Mouse (Mus musculus): Measurements from ENCODE around the gene Gm49721. TPM values are rescaled to one million over a fixed set of nuclear protein-coding genes. Genes with fewer than 3 reads are reported as not detected.
A peak's percentile ranks its signal among the peaks of the same experiment; 100 is the strongest.
"Not testable (repeated sequence)": the region's sequence is repeated elsewhere in the genome, so short reads cannot be mapped to it uniquely, and the experiment has no call there.

Gm49721 gene
- polyA plus RNA-seq, 1 experiment from 2014 or later = 0.17 TPM

GRCm38 (mm10) chr17:6995504-6995903 is 16.8 kb downstream of the Gm49721 start:
- H3K9ac ChIP-seq; H3K4me1 ChIP-seq; H3K4me2 ChIP-seq; H3K9me3 ChIP-seq; H3K27me3 ChIP-seq (replicated peaks); H3K36me3 ChIP-seq; H3K4me3 ChIP-seq; ATAC-seq (ENCODE audit: extremely low read depth, insufficient number of reproducible peaks, low FRiP score, low TSS enrichment); H3K27ac ChIP-seq (replicated peaks): not testable (repeated sequence)
- no CpG with 5 or more reads among the region's 6 CpGs for WGBS

DNA sequence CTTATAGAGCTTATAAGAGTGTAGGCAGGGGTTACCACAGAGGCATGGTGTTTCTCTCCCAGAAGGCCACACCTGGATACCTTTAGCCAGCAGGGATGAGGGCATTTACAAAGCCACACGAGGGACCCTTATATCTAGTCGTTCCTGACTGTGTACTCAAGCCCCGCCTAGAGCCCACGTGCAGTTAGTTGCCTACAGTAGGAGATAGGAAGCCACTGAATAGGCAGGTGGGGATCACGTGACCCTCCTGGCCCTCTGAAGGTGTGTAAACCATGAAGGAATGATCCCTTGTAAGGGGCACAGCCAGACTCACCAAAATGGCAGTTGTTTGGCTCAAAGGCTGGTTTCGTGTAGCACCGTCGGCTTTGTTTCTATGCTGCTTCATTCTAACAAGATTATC is 18.1 kb downstream of the Gm49721 start:
- not testable (repeated sequence) for ATAC-seq (ENCODE audit: extremely low read depth, insufficient number of reproducible peaks, low FRiP score, low TSS enrichment); H3K36me3 ChIP-seq; H3K4me2 ChIP-seq; H3K9ac ChIP-seq; H3K4me3 ChIP-seq; H3K9me3 ChIP-seq; H3K27ac ChIP-seq (replicated peaks); H3K27me3 ChIP-seq (replicated peaks); H3K4me1 ChIP-seq
- WGBS = 77% methylated on average over 8 of the region's 8 CpGs

DNA sequence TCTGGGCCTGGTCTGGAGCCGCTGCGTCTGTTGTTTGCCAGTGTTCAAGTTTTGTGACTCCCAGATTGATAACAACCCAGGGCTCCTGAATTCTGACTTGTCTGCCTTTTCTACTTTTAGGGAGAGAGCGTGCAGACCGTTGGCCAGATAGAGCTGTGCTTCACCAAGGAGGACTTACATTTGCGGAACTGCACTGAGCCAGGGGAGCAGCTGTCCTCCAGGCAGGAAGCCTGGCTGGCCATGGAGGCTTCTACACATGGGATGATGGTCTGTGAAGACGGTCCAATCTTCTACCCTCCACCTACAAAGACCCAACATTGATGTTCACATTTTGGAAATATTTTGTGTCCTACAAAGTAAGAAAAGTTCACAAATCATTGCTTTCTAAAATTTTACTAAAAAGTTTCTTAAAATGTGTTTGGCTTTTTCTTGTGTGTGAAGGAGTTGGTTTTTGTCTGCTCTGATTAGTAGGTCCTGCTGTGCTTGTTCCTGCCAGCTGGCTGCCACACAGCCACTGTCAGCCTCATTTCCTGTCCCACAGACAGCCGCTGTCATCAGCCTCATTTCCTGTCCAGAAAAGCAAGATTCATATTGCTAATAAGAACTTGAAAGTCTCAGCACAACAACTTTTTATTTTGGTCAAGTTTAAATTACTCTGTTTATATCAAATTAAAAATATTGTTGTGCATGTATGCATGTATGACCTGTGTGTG is 19.2 kb downstream of the Gm49721 start:
- H3K36me3 ChIP-seq; H3K9ac ChIP-seq; H3K27me3 ChIP-seq (replicated peaks); H3K4me1 ChIP-seq; H3K27ac ChIP-seq (replicated peaks); H3K4me3 ChIP-seq; ATAC-seq (ENCODE audit: extremely low read depth, insufficient number of reproducible peaks, low FRiP score, low TSS enrichment); H3K4me2 ChIP-seq; H3K9me3 ChIP-seq: not testable (repeated sequence)
- WGBS = 40% methylated on average over 1 of the region's 7 CpGs

DNA sequence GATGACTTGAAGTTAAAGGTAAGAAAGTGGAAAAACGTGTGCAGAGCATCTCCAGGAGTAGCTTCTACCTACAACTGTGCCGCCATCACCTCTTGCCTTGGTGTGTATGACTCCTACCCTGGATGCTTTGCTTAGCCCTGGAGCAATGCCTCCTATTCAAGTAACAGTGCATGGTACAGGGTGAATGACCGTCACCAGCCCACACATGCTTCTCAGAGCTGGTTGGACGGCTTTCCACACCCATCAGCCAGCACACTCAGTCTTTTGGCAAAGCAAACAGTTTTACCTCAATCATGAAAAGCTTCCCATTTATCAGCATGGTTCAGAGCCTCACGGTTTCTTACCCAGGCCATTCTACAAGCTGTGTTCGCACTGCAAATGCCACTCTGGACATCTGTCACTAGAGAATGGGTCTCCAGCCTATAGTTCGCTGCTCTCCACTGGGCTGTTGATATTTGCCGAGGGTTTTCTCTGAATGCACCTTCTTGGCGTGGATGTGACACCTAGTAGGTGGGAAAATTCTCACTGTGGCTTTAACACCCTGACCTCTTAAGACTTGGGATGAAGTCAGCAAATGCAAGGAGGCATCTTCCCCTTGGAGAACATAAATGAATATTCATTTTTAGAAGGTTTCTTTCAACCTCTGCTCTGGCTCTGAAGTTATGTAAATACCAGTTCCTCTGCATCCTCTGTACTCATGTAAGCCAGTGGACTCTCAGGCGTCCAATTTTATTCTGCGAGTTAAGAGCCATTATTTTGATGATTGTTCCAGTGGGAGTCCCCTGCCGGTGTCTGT is 23.3 kb downstream of the Gm49721 start:
- not testable (repeated sequence) for ATAC-seq (ENCODE audit: extremely low read depth, insufficient number of reproducible peaks, low FRiP score, low TSS enrichment); H3K36me3 ChIP-seq; H3K27me3 ChIP-seq (replicated peaks); H3K27ac ChIP-seq (replicated peaks); H3K4me2 ChIP-seq; H3K9me3 ChIP-seq; H3K9ac ChIP-seq; H3K4me1 ChIP-seq; H3K4me3 ChIP-seq
- 71% methylated on average over 8 of the region's 12 CpGs for WGBS

GRCm38 (mm10) chr17:7003392-7003791 is 24.7 kb downstream of the Gm49721 start:
- H3K4me3 ChIP-seq; H3K4me1 ChIP-seq; H3K36me3 ChIP-seq; H3K9ac ChIP-seq; H3K4me2 ChIP-seq; H3K27me3 ChIP-seq (replicated peaks); H3K27ac ChIP-seq (replicated peaks); H3K9me3 ChIP-seq: not testable (repeated sequence)
- ATAC-seq (ENCODE audit: extremely low read depth, insufficient number of reproducible peaks, low FRiP score, low TSS enrichment) = peak; percentile 45; the same call in 1 of the 2 replicates
- WGBS = no CpG with 5 or more reads among the region's 3 CpGs

- 40% methylated on average over 4 of the region's 4 CpGs for WGBS
- H3K9me3 ChIP-seq; ATAC-seq (ENCODE audit: extremely low read depth, insufficient number of reproducible peaks, low FRiP score, low TSS enrichment); H3K4me2 ChIP-seq; H3K4me1 ChIP-seq; H3K4me3 ChIP-seq; H3K27me3 ChIP-seq (replicated peaks); H3K27ac ChIP-seq (replicated peaks); H3K36me3 ChIP-seq; H3K9ac ChIP-seq: not testable (repeated sequence)
These were observed 26.9 kb downstream of the Gm49721 start for GRCm38 (mm10) chr17:7005646-7006045.

DNA sequence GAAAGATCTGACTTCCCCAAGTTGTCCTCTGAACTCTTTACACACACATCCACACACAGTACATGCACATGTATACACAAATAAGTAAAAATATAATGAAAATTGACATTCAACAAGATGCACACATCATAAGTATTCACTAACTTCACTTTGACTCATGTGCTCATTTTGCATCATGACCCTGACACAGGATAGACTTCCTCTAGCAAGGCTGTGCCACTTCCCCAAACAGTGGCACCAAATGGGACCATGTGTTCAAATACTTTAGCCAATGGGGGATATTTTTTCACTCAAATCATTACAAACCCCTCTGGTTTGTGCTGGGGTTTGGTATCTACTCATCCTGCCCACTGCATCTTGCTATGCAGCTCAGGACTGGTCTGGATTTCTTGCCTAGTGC is 30.2 kb downstream of the Gm49721 start:
- H3K9ac ChIP-seq; H3K27me3 ChIP-seq (replicated peaks); H3K4me1 ChIP-seq; H3K4me3 ChIP-seq; H3K36me3 ChIP-seq; ATAC-seq (ENCODE audit: extremely low read depth, insufficient number of reproducible peaks, low FRiP score, low TSS enrichment); H3K27ac ChIP-seq (replicated peaks); H3K4me2 ChIP-seq; H3K9me3 ChIP-seq: not testable (repeated sequence)

DNA sequence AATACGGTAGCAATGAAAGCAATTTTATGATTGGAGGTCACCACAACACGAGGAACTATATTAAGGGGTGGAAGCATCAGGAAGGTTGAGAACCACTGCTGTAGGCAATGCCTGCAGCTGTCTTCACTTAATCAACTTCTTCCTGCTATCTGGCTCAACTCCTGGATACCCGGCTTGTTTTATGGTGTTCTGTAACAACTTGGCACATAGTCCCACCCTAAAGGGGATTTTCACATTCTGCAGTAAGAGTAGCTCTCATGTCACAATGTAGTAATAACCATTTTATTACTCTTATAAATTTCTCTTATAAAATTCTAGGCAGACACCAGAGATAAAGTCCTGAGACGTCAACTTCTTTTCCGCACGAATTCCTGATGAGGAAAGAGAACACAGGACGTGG is 30.7 kb downstream of the Gm49721 start:
- H3K27ac ChIP-seq (replicated peaks); H3K27me3 ChIP-seq (replicated peaks); H3K9me3 ChIP-seq; H3K9ac ChIP-seq; H3K4me1 ChIP-seq; ATAC-seq (ENCODE audit: extremely low read depth, insufficient number of reproducible peaks, low FRiP score, low TSS enrichment); H3K36me3 ChIP-seq; H3K4me3 ChIP-seq; H3K4me2 ChIP-seq: not testable (repeated sequence)
- no CpG with 5 or more reads among the region's 7 CpGs for WGBS

GRCm38 (mm10) chr17:7009901-7010300 is 31.2 kb downstream of the Gm49721 start:
- not testable (repeated sequence) for H3K9ac ChIP-seq; H3K4me2 ChIP-seq; H3K36me3 ChIP-seq; H3K4me3 ChIP-seq; H3K27ac ChIP-seq (replicated peaks); ATAC-seq (ENCODE audit: extremely low read depth, insufficient number of reproducible peaks, low FRiP score, low TSS enrichment); H3K27me3 ChIP-seq (replicated peaks); H3K9me3 ChIP-seq; H3K4me1 ChIP-seq
- WGBS = 59% methylated on average over 6 of the region's 9 CpGs

DNA sequence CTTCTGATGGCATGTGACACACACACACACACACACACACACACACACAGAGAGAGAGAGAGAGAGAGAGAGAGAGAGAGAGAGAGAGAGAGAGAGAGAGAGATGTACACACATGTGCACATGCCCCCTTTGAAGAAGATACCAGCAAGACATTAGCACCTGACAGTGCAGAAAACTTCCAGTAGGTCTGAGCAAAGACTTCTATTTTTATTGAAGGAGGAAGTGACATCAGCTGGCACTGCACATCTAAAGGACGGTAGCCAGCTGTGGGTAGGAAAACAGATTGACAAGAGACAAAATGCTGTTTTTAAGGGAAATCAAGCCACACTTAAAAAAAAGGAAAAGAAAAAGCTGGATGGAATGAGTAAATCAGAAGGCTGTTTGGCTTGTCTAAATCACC is 35.5 kb downstream of the Gm49721 start:
- H3K4me3 ChIP-seq; ATAC-seq (ENCODE audit: extremely low read depth, insufficient number of reproducible peaks, low FRiP score, low TSS enrichment); H3K36me3 ChIP-seq; H3K4me1 ChIP-seq; H3K9me3 ChIP-seq; H3K27me3 ChIP-seq (replicated peaks); H3K4me2 ChIP-seq; H3K9ac ChIP-seq; H3K27ac ChIP-seq (replicated peaks): not testable (repeated sequence)
- no CpG with 5 or more reads among the region's 1 CpGs for WGBS

DNA sequence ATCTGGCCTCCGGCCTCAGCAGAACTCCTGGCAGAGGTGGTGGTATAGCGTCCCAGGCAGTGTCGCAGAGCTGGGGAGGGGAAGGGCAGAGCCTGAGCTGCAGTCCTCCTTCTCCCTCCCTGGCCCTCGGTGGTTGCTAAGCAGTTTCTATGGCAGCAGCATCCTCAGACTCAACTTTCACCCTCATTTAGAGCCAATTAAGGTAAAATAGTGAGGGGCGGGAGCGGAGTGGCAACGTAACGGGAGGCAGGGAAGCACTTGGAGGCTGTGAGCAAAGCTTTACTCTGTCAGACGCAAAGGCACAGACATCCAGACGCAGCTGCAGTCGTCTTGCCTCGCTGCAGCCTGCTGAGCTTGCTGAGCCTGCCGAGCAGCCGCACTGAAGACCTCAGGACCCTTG is 46.6 kb downstream of the Gm49721 start, which contains the start of gene Gm1604a:
TSS of gene Gm1604a (plus strand) at position 312 of the 400 bp plus-strand sequence.
- H3K4me2 ChIP-seq; H3K36me3 ChIP-seq; H3K27me3 ChIP-seq (replicated peaks); ATAC-seq (ENCODE audit: extremely low read depth, insufficient number of reproducible peaks, low FRiP score, low TSS enrichment); H3K4me1 ChIP-seq; H3K9ac ChIP-seq; H3K4me3 ChIP-seq; H3K9me3 ChIP-seq; H3K27ac ChIP-seq (replicated peaks): not testable (repeated sequence)
- 12% methylated on average over 9 of the region's 14 CpGs for WGBS

- H3K36me3 ChIP-seq; H3K27me3 ChIP-seq (replicated peaks); ATAC-seq (ENCODE audit: extremely low read depth, insufficient number of reproducible peaks, low FRiP score, low TSS enrichment); H3K4me1 ChIP-seq; H3K27ac ChIP-seq (replicated peaks); H3K9ac ChIP-seq; H3K4me2 ChIP-seq; H3K9me3 ChIP-seq; H3K4me3 ChIP-seq: not testable (repeated sequence)
- 38% methylated on average over 3 of the region's 14 CpGs for WGBS
These were observed 47.2 kb downstream of the Gm49721 start for GRCm38 (mm10) chr17:7025764-7026346.
